Mouse (Mus musculus) heart, embryonic 13.5 days (tissue): ENCODE measurements around the gene Tsc22d1. TPM values are rescaled to one million over a fixed set of nuclear protein-coding genes. Genes with fewer than 3 reads are reported as not detected.

ENCODE experiments used
- ATAC-seq: fragments of 200-750 bp; cut with Nextera tagmentation; 2 replicates; pipeline ENCODE4 v1.8.0; 2017; ENCODE audit warnings: moderate TSS enrichment; ENCODE audit not compliant: insufficient number of reproducible peaks, low FRiP score, low TSS enrichment; ENCODE audit errors: extremely low read depth
- H3K27ac ChIP-seq: fragments of 300-500 bp; sonication (generic); replicated peaks from 2 replicates; pipeline ENCODE4 v1.5.1; 2015; ENCODE audit warnings: moderate library complexity, mild to moderate bottlenecking, inconsistent platforms
- H3K27me3 ChIP-seq: fragments of 300-500 bp; sonication (generic); replicated peaks from 2 replicates; pipeline ENCODE4 v1.6.1; 2015; ENCODE audit warnings: mild to moderate bottlenecking, inconsistent platforms
- H3K36me3 ChIP-seq: fragments of 300-500 bp; sonication (generic); 2 replicates; pipeline ENCODE4 v1.6.1; 2015; ENCODE audit warnings: mild to moderate bottlenecking, inconsistent platforms
- H3K4me1 ChIP-seq: fragments of 300-500 bp; sonication (generic); 2 replicates; pipeline ENCODE4 v1.6.1; 2015; ENCODE audit warnings: inconsistent platforms
- H3K4me2 ChIP-seq: fragments of 300-500 bp; sonication (generic); 2 replicates; pipeline ENCODE4 v1.6.1; 2015; ENCODE audit warnings: inconsistent platforms, mild to moderate bottlenecking, moderate library complexity
- H3K4me3 ChIP-seq: fragments of 300-500 bp; sonication (generic); 2 replicates; pipeline ENCODE4 v1.5.1; 2015; ENCODE audit warnings: moderate library complexity, mild to moderate bottlenecking, inconsistent platforms
- H3K9ac ChIP-seq: fragments of 300-500 bp; sonication (generic); 2 replicates; pipeline ENCODE4 v1.6.1; 2015; ENCODE audit warnings: inconsistent platforms, mild to moderate bottlenecking, moderate library complexity
- H3K9me3 ChIP-seq: fragments of 300-500 bp; sonication (generic); 2 replicates; pipeline ENCODE4 v1.6.1; 2016; ENCODE audit warnings: inconsistent platforms
- WGBS: fragments of 180-500 bp; shearing (Covaris S2); methylation state at CpG from one replicate; pipeline ENCODE4 v1.1.7; 2015; ENCODE audit warnings: mixed read lengths; 5-methylcytosine and 5-hydroxymethylcytosine counted together
- polyA plus RNA-seq: library from polyadenylated mRNA; unstranded; fragments of >200 nt; fragmentation: Nextera tagmentation; extraction: Ambion mirVana; gene quantifications from 2 replicates; pipeline ENCODE4 v1.2.1, GENCODE M21; 2015

Gene Tsc22d1
- polyA plus RNA-seq, 1 experiment from 2014 or later: 332 TPM

- peaks cover 47% of the 10 kb centered on the region for H3K4me1 ChIP-seq
- 1% methylated on average over 35 of the region's 38 CpGs for WGBS
- no peak for ATAC-seq
Observed at GRCm38 (mm10) chr14:76415781-76416301, 1.1 kb downstream of the Tsc22d1 start.

GRCm38 (mm10) chr14:76416366-76417040, 1.7 kb downstream of the Tsc22d1 start:
- no peak for ATAC-seq
- Histone ChIP-seq H3K27ac (peak overlapping the region; percentile 99; the same call in 1 of the 2 replicates), H3K4me1 (peaks cover 53% of the 10 kb centered on the region)

More at GRCm38 (mm10) chr14:76415781-76416301, 1.1 kb downstream of the Tsc22d1 start:
- H3K4me2 ChIP-seq: peak overlapping the region; percentile 96
- H3K4me3 ChIP-seq: peak overlapping the region; percentile 94
- no peaks in the 10 kb centered on the region for H3K27me3 ChIP-seq
- H3K27ac ChIP-seq: peak overlapping the region; percentile 99
- H3K9ac ChIP-seq: peak overlapping the region; percentile 100
- no peaks in the 10 kb centered on the region for H3K9me3 ChIP-seq
- H3K36me3 ChIP-seq: peaks cover 31% of the 10 kb centered on the region

GRCm38 (mm10) chr14:76417346-76417745, 2.6 kb downstream of the Tsc22d1 start:
- peak overlapping the region; percentile 94; the same call in 1 of the 2 replicates for H3K4me3 ChIP-seq
- 89% methylated on average over 17 of the region's 17 CpGs for WGBS
- no peak overlapping the region for H3K9ac ChIP-seq
- no peaks in the 10 kb centered on the region for H3K9me3 ChIP-seq
- ATAC-seq: no peak
- H3K4me2 ChIP-seq: peak overlapping the region; percentile 96; the same call in 1 of the 2 replicates
- peaks cover 36% of the 10 kb centered on the region for H3K36me3 ChIP-seq
- no peaks in the 10 kb centered on the region for H3K27me3 ChIP-seq
- H3K4me1 ChIP-seq: peaks cover 53% of the 10 kb centered on the region
- H3K27ac ChIP-seq: no peak overlapping the region

More at GRCm38 (mm10) chr14:76416366-76417040, 1.7 kb downstream of the Tsc22d1 start:
- Histone ChIP-seq H3K9me3 (no peaks in the 10 kb centered on the region), H3K36me3 (peaks cover 32% of the 10 kb centered on the region), H3K9ac (peak overlapping the region; percentile 100), H3K4me2 (peak overlapping the region; percentile 96), H3K27me3 (no peaks in the 10 kb centered on the region), H3K4me3 (peak overlapping the region; percentile 94)
- 49% methylated on average over 27 of the region's 27 CpGs for whole genome bisulfite sequencing

- peak overlapping the region; percentile 13 for H3K4me3 ChIP-seq
- 52% methylated on average over 7 of the region's 7 CpGs for WGBS
- H3K4me1 ChIP-seq: peaks cover 49% of the 10 kb centered on the region
- no peaks in the 10 kb centered on the region for H3K9me3 ChIP-seq
- H3K27ac ChIP-seq: no peak overlapping the region
- H3K27me3 ChIP-seq: no peaks in the 10 kb centered on the region
- ATAC-seq: no peak
- no peak overlapping the region for H3K9ac ChIP-seq
- peaks cover 70% of the 10 kb centered on the region for H3K36me3 ChIP-seq
- H3K4me2 ChIP-seq: peak overlapping the region; percentile 53
Observed at GRCm38 (mm10) chr14:76420726-76421125, 6.0 kb downstream of the Tsc22d1 start.

- Histone ChIP-seq H3K4me3 (no peak overlapping the region), H3K36me3 (peaks cover 75% of the 10 kb centered on the region), H3K27ac (no peak overlapping the region), H3K4me1 (peaks cover 46% of the 10 kb centered on the region), H3K9me3 (no peaks in the 10 kb centered on the region; the same call in 1 of the 2 replicates), H3K4me2 (peak overlapping the region; percentile 53), H3K9ac (no peak overlapping the region), H3K27me3 (no peaks in the 10 kb centered on the region)
- WGBS: 81% methylated on average over 4 of the region's 4 CpGs
- no peak for ATAC-seq
Observed at GRCm38 (mm10) chr14:76421162-76421561, 6.4 kb downstream of the Tsc22d1 start.

- no peak for ATAC-seq
- Histone ChIP-seq H3K4me1 (peaks cover 10% of the 10 kb centered on the region), H3K27ac (no peak overlapping the region), H3K27me3 (no peaks in the 10 kb centered on the region), H3K36me3 (peaks cover 72% of the 10 kb centered on the region), H3K9ac (no peak overlapping the region), H3K4me3 (no peak overlapping the region), H3K9me3 (no peaks in the 10 kb centered on the region; the same call in 1 of the 2 replicates), H3K4me2 (no peak overlapping the region)
- WGBS: 85% methylated on average over 7 of the region's 7 CpGs
Observed at GRCm38 (mm10) chr14:76425422-76425821, 10.7 kb downstream of the Tsc22d1 start.

GRCm38 (mm10) chr14:76425986-76426530, 11.3 kb downstream of the Tsc22d1 start:
- WGBS: 90% methylated on average over 21 of the region's 21 CpGs
- Histone ChIP-seq H3K9ac (no peak overlapping the region), H3K27me3 (no peaks in the 10 kb centered on the region), H3K4me2 (no peak overlapping the region), H3K4me3 (no peak overlapping the region), H3K4me1 (peaks cover 3% of the 10 kb centered on the region), H3K36me3 (peaks cover 72% of the 10 kb centered on the region), H3K9me3 (no peaks in the 10 kb centered on the region; the same call in 1 of the 2 replicates), H3K27ac (no peak overlapping the region)
- no peak for ATAC-seq

- Histone ChIP-seq H3K4me2 (no peak overlapping the region), H3K27me3 (no peaks in the 10 kb centered on the region), H3K9me3 (no peaks in the 10 kb centered on the region; the same call in 1 of the 2 replicates), H3K4me1 (no peaks in the 10 kb centered on the region), H3K27ac (no peak overlapping the region), H3K9ac (no peak overlapping the region), H3K4me3 (no peak overlapping the region), H3K36me3 (peaks cover 79% of the 10 kb centered on the region)
- WGBS: 84% methylated on average over 2 of the region's 2 CpGs
- ATAC-seq: no peak
Observed at GRCm38 (mm10) chr14:76428855-76429254, 14.1 kb downstream of the Tsc22d1 start.

- Histone ChIP-seq H3K27ac (no peak overlapping the region), H3K36me3 (peaks cover 63% of the 10 kb centered on the region), H3K27me3 (no peaks in the 10 kb centered on the region), H3K9me3 (no peaks in the 10 kb centered on the region), H3K4me2 (no peak overlapping the region), H3K4me3 (no peak overlapping the region), H3K9ac (no peak overlapping the region), H3K4me1 (no peaks in the 10 kb centered on the region)
- 84% methylated on average over 4 of the region's 4 CpGs for WGBS
- no peak for ATAC-seq
Observed at GRCm38 (mm10) chr14:76431918-76432317, 17.2 kb downstream of the Tsc22d1 start.

GRCm38 (mm10) chr14:76432369-76432768, 17.6 kb downstream of the Tsc22d1 start:
- Histone ChIP-seq H3K9me3 (no peaks in the 10 kb centered on the region), H3K36me3 (peaks cover 63% of the 10 kb centered on the region), H3K4me2 (no peak overlapping the region), H3K9ac (no peak overlapping the region), H3K4me1 (no peaks in the 10 kb centered on the region), H3K27ac (no peak overlapping the region), H3K4me3 (no peak overlapping the region), H3K27me3 (no peaks in the 10 kb centered on the region)
- 87% methylated on average over 7 of the region's 7 CpGs for WGBS
- ATAC-seq: no peak

- no peak overlapping the region for H3K4me3 ChIP-seq
- H3K36me3 ChIP-seq: peaks cover 62% of the 10 kb centered on the region
- ATAC-seq: no peak
- no peaks in the 10 kb centered on the region for H3K27me3 ChIP-seq
- no peak overlapping the region for H3K4me2 ChIP-seq
- no peaks in the 10 kb centered on the region for H3K9me3 ChIP-seq
- H3K4me1 ChIP-seq: no peaks in the 10 kb centered on the region
- H3K27ac ChIP-seq: no peak overlapping the region
- WGBS: 90% methylated on average over 8 of the region's 8 CpGs
- H3K9ac ChIP-seq: no peak overlapping the region
Observed at GRCm38 (mm10) chr14:76432816-76433215, 18.1 kb downstream of the Tsc22d1 start.
